Mouse (Mus musculus): ENCODE measurements around the gene Gsn.

Gene Gsn

GRCm38 (mm10) chr2:35325930-35326329, 69.8 kb downstream of the Gsn start:
- no peak for DNase-seq (ENCODE audit: low spot score in 2 of 2)

GRCm38 (mm10) chr2:35326931-35327330, 70.8 kb downstream of the Gsn start:
- no peak for DNase-seq (ENCODE audit: low spot score in 2 of 2)

GRCm38 (mm10) chr2:35327583-35327982, 71.4 kb downstream of the Gsn start:
- DNase-seq (ENCODE audit: low spot score in 2 of 2), result no peak

GRCm38 (mm10) chr2:35328064-35328792, 72.0 kb downstream of the Gsn start:
- DNase-seq (ENCODE audit: low spot score in 2 of 2), result no peak

DNA sequence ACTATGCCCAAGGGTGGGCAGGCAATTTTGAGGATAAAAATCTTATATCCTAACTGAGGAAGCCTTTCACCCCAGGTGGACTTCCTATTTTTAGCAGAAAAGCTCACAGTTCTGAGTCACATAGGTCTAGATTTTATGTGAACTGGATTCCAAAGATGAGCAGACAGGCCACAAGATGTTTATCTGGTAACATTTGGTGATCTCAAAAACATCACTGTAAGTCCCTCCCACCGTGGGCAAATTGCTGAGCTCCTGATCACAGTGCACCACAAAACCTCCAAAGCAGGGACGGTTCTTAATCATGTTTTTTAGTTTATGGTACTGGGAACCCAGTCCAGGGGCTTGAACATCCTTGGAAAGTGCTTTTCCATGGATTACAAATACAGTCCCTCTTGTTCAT, 72.9 kb downstream of the Gsn start:
- DNase-seq (ENCODE audit: low spot score in 2 of 2), result no peak

DNA sequence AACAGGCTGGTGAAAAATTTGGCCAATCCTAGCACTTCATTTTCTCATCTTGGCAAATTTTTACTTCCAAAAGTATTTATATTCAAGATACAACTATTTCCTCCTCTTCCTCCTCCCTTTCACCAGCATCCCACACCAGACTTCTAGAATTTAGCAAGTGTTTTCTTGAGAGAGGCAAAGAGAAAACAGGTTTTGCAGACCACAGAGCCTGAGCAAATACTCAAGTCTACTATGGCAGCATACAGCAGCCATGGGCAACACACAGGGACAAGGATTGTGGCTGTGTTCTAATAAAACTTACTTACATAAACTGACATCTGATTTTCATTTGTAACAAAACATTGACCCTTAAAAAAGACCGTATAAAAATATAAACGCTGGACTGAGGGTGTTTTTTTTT, 75.0 kb downstream of the Gsn start:
- no peak for DNase-seq (ENCODE audit: low spot score in 2 of 2)

GRCm38 (mm10) chr2:35333670-35334069, 77.5 kb downstream of the Gsn start:
- DNase-seq (ENCODE audit: low spot score in 2 of 2), result no peak

DNA sequence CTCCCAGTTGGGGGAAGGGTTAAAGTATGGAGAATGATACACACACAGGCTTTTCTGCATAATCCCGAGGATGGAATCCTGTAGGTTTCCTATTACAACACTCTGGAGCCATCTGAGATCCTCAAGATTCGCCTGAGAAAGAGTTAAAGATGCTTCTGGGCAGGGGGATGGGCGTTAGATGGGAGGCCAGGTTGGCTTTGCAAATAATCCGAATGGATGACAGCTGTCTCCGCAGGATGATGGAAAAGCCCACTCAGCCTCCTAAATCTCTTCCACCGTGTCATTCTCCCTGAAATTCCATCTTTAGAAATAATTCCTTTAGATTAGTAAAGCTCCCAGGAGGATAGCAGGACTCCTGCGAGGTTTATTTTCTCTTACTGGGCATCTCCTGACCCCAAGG, 79.4 kb downstream of the Gsn start:
- no peak for DNase-seq (ENCODE audit: low spot score in 2 of 2)

DNA sequence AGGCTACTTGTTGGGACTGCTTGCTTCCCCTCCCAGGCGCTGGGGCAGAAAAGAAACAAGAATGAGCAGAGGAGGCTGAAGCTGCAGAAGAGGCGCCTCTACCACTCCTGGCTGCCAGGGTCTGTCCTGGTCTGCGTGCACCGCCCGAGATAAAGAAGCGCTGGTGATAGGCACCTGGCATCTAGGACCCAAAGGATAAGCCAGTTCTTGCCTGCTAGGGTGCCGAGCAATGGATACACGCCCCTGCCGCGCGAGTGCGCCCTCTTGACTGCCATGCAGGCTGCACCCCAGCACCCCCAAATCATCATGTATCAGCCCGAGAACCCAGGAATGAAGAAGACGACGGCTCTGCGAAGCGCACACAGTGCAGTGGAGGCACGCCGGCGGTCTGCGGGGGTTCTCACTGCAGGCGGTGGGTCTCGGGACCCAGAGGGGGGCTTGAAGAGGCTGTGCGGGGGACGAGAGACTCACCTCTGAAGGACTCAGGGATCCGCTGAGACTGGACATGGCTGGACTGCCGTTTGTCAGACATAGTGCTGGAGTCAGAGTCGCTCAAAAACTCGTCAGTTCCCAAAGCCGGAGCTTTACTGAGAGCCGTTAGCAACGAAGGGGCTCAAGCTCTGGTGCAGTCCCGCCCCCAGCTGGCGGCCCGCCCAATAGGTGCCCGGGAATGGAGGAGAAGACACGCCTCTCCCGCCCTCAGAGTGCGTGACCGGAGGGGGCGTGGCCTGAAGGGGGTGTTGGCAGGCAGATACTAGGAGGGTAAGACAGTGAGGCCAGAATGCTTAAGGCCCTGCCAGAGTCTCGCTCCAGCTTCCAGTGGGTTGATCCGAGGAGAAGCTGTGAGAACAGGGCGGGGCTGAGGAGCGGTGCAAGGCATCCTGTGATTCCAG, 80.5 kb downstream of the Gsn start, which contains the start of gene Stom:
Stom (minus strand) TSS at position 589 of the 893 bp plus-strand sequence.
- peak; percentile 100 for DNase-seq (ENCODE audit: low spot score in 2 of 2)

DNA sequence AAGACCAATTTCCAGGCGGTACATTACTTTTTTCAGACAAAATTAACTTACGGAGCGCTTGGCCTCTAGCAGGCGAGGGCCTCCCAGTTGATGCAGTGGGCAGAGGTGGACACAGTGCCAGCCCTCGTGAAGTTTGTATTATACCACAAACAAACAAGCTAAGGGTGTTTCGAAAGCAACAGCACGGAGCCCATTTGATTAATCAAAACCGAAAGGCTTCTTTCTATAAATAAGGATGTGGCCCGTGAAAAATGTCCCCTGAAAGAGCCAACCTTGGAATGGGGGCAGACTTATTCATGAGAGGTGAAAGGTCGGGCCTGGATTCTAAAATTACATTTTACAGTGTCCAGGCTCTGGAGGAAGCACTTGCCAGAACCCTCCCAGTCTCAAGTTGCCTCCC, 81.2 kb downstream of the Gsn start:
- no peak for DNase-seq (ENCODE audit: low spot score in 2 of 2)

GRCm38 (mm10) chr2:35338036-35338435, 81.9 kb downstream of the Gsn start:
- DNase-seq (ENCODE audit: low spot score in 2 of 2), result no peak

DNA sequence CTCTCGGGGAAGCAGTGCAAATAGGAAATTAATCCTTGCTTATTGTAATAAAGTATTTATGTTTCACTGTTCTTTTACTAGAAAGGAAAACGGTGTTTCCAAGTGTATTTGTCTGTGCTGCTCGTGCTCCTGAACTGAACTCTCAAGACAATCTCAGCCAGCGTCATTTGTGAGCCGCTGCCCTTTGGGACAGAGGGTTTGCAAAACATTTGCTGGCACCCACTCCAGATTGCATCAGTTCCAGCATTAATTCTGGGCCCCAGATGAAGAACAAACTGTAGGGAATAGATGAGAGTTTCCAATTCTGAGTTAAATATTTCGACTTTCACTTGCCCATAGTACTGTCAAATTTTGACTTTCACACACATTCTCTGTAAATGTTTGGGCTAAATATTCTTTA, 82.5 kb downstream of the Gsn start:
- DNase-seq (ENCODE audit: low spot score in 2 of 2), result no peak

GRCm38 (mm10) chr2:35342605-35343004, 86.4 kb downstream of the Gsn start:
- no peak for DNase-seq (ENCODE audit: low spot score in 2 of 2)

DNA sequence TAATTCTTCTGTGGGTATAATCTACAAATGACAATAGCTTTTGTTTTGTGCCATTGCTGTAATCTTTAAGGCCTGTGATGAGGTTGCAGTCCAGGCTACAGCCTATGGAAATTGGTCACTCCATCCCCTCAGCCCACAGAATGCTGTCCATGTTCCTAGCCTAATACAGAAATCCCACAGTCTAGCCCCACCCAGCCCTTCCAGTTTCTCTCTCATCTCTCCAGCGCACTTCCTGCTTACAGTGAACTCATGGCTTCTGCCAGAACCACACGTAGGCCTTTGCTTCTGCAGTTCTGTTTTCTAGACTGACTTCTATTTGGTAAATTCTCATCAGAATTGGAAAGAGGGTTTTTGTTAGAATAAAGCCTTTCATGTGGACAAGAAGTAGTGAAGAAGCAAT, 89.8 kb downstream of the Gsn start:
- no peak for DNase-seq (ENCODE audit: low spot score in 2 of 2)

- DNase-seq (ENCODE audit: low spot score in 2 of 2), result no peak
Observed at GRCm38 (mm10) chr2:35349184-35349583, 93.0 kb downstream of the Gsn start.

Data from spleen, postnatal 14 days (tissue).